Mouse (Mus musculus): ENCODE measurements around the gene Arnt.

Gene Arnt

GRCm38 (mm10) chr3:95450915-95451314 lies 16.7 kb downstream of the Arnt start:
- in situ Hi-C loops (cut with MboI; ENCODE audit: unreplicated experiment in 2 of 2), result loop anchor here (5.0 kb wide), 1 partner anchor 99 kb away; no protein-coding TSS in a partner anchor

- in situ Hi-C loops (cut with MboI; ENCODE audit: unreplicated experiment in 2 of 2), result no loop called here
These were observed 22.2 kb downstream of the Arnt start for GRCm38 (mm10) chr3:95456367-95456766.

GRCm38 (mm10) chr3:95457758-95458157 lies 23.6 kb downstream of the Arnt start:
- in situ Hi-C loops (cut with MboI; ENCODE audit: unreplicated experiment in 2 of 2), result no loop called here

- in situ Hi-C loops (cut with MboI; ENCODE audit: unreplicated experiment in 2 of 2), result no loop called here
These were observed 25.2 kb downstream of the Arnt start for GRCm38 (mm10) chr3:95459381-95459780.

GRCm38 (mm10) chr3:95463852-95464251 lies 29.7 kb downstream of the Arnt start:
- in situ Hi-C loops (cut with MboI; ENCODE audit: unreplicated experiment in 2 of 2), result no loop called here

- in situ Hi-C loops (cut with MboI; ENCODE audit: unreplicated experiment in 2 of 2), result no loop called here
These were observed 44.8 kb downstream of the Arnt start for GRCm38 (mm10) chr3:95478966-95479365.

- in situ Hi-C loops (cut with MboI; ENCODE audit: unreplicated experiment in 2 of 2), result no loop called here
These were observed 52.2 kb downstream of the Arnt start for GRCm38 (mm10) chr3:95486421-95486820.

- in situ Hi-C loops (cut with MboI; ENCODE audit: unreplicated experiment in 2 of 2), result no loop called here
These were observed 54.5 kb downstream of the Arnt start for GRCm38 (mm10) chr3:95488679-95489078.

- in situ Hi-C loops (cut with MboI; ENCODE audit: unreplicated experiment in 2 of 2), result no loop called here
These were observed 56.0 kb downstream of the Arnt start for GRCm38 (mm10) chr3:95490238-95490637.

- in situ Hi-C loops (cut with MboI; ENCODE audit: unreplicated experiment in 2 of 2), result no loop called here
These were observed 60.2 kb downstream of the Arnt start for GRCm38 (mm10) chr3:95494342-95494741.

- in situ Hi-C loops (cut with MboI; ENCODE audit: unreplicated experiment in 2 of 2), result no loop called here
These were observed 64.0 kb downstream of the Arnt start for GRCm38 (mm10) chr3:95498229-95498628.

- in situ Hi-C loops (cut with MboI; ENCODE audit: unreplicated experiment in 2 of 2), result no loop called here
These were observed 64.8 kb downstream of the Arnt start, which contains the start of gene Ctsk for GRCm38 (mm10) chr3:95499024-95499423. Ctsk (plus strand) TSS chr3:95499256.

GRCm38 (mm10) chr3:95499496-95500140 lies 65.4 kb downstream of the Arnt start:
- in situ Hi-C loops (cut with MboI; ENCODE audit: unreplicated experiment in 2 of 2), result loop anchor here in 1 of 2 experiments (25.0 kb wide), 1 partner anchor 113 kb away; the partner anchor contains the start of gene Ensa

- in situ Hi-C loops (cut with MboI; ENCODE audit: unreplicated experiment in 2 of 2), result loop anchor here in 1 of 2 experiments (25.0 kb wide), 1 partner anchor 110 kb away; the partner anchor contains the start of gene Ensa
These were observed 68.1 kb downstream of the Arnt start for GRCm38 (mm10) chr3:95502312-95502711.

GRCm38 (mm10) chr3:95509348-95509747 lies 75.2 kb downstream of the Arnt start:
- in situ Hi-C loops (cut with MboI; ENCODE audit: unreplicated experiment in 2 of 2), result loop anchor here (5.0 to 25.0 kb wide), 2 partner anchors 103 to 343 kb away; partner anchors contain the start of gene Ensa (in 1 of the 2)

GRCm38 (mm10) chr3:95511611-95512180 lies 77.5 kb downstream of the Arnt start:
- in situ Hi-C loops (cut with MboI; ENCODE audit: unreplicated experiment in 2 of 2), result loop anchor here in 1 of 2 experiments (25.0 kb wide), 1 partner anchor 101 kb away; the partner anchor contains the start of gene Ensa

- in situ Hi-C loops (cut with MboI; ENCODE audit: unreplicated experiment in 2 of 2), result loop anchor here (5.0 to 25.0 kb wide), 2 partner anchors 96 to 256 kb away; partner anchors contain the start of gene Ensa (in 1 of the 2)
These were observed 82.4 kb downstream of the Arnt start for GRCm38 (mm10) chr3:95516614-95517041.

GRCm38 (mm10) chr3:95517493-95517898 lies 83.3 kb downstream of the Arnt start:
- in situ Hi-C loops (cut with MboI; ENCODE audit: unreplicated experiment in 2 of 2), result loop anchor here (5.0 to 25.0 kb wide), 2 partner anchors 95 to 255 kb away; partner anchors contain the start of gene Ensa (in 1 of the 2)

- in situ Hi-C loops (cut with MboI; ENCODE audit: unreplicated experiment in 2 of 2), result loop anchor here (5.0 to 25.0 kb wide), 2 partner anchors 93 to 253 kb away; partner anchors contain the start of gene Ensa (in 1 of the 2)
These were observed 84.7 kb downstream of the Arnt start for GRCm38 (mm10) chr3:95518891-95519290.

GRCm38 (mm10) chr3:95519315-95519714 lies 85.1 kb downstream of the Arnt start:
- in situ Hi-C loops (cut with MboI; ENCODE audit: unreplicated experiment in 2 of 2), result loop anchor here (5.0 to 25.0 kb wide), 2 partner anchors 93 to 253 kb away; partner anchors contain the start of gene Ensa (in 1 of the 2)

- in situ Hi-C loops (cut with MboI; ENCODE audit: unreplicated experiment in 2 of 2), result loop anchor here (5.0 to 25.0 kb wide), 4 partner anchors 65 to 535 kb away; partner anchors contain the start of genes Ensa (in 1 of the 2), Golph3l (in 1 of the 2) and Vps45 (in 1 of the 2)
These were observed 85.9 kb downstream of the Arnt start for GRCm38 (mm10) chr3:95520100-95520499.

Measured in v-Abl transformed pro-B cells (cell line).